Mouse (Mus musculus): ENCODE measurements around the gene Med25.

- no peak for TF ChIP-seq CTCF (IDR thresholded peaks at IDR 0.05; ENCODE audit: insufficient read depth, low read length)
- no peak for TF ChIP-seq POLR2A (IDR thresholded peaks at IDR 0.05; ENCODE audit: borderline replicate concordance, extremely low read depth, low read depth, low read length)
Observed at GRCm38 (mm10) chr7:44863210-44863609, 29.3 kb downstream of the Med25 start.

Data from lung, adult 2 months (tissue).